Mouse (Mus musculus) MEL (cell line): Measurements from ENCODE around the gene Rab22a. TPM values are rescaled to one million over a fixed set of nuclear protein-coding genes. Genes with fewer than 3 reads are reported as not detected.

Source experiments
- DNase-seq: peaks from one replicate; pipeline ENCODE4 v3.0.0; 2011; ENCODE audit warnings: low read depth, low spot score
- H3K27ac ChIP-seq: 2 replicates; pipeline ENCODE4 v1.5.1; 2012; ENCODE audit warnings: low read depth, mild to moderate bottlenecking, control low read depth, low read length, moderate library complexity; ENCODE audit not compliant: control insufficient read depth
- H3K27me3 ChIP-seq, 2 experiments: fragments of 150-350 bp in 1 of 2; sonication (generic) in 1 of 2; 2 replicates each; pipeline ENCODE4 v1.6.1; 2012; ENCODE audit warnings: low read length in 2 of 2, mild to moderate bottlenecking in 2 of 2, improper control_type of control experiment in 1 of 2, moderate library complexity in 1 of 2; ENCODE audit not compliant: insufficient read depth in 2 of 2, control insufficient read depth in 1 of 2
- H3K36me3 ChIP-seq, 2 experiments: 2 replicates each; pipeline ENCODE4 v1.6.1; 2012 to 2014; ENCODE audit warnings: low read length in 2 of 2, improper control_type of control experiment in 1 of 2, inconsistent platforms in 1 of 2, mild to moderate bottlenecking in 1 of 2; ENCODE audit not compliant: insufficient read depth in 2 of 2, control insufficient read depth in 1 of 2
- H3K4me1 ChIP-seq, 2 experiments: fragments of 150-350 bp in 1 of 2; sonication (generic) in 1 of 2; 2 replicates each; pipeline ENCODE4 v1.6.1; 2012; ENCODE audit warnings: low read length in 2 of 2, improper control_type of control experiment in 1 of 2, mild to moderate bottlenecking in 1 of 2; ENCODE audit not compliant: insufficient read depth in 2 of 2, control insufficient read depth in 1 of 2
- H3K4me3 ChIP-seq, 2 experiments: fragments of 150-350 bp in 1 of 2; sonication (generic) in 1 of 2; 2 replicates each; pipeline ENCODE4 v1.5.1; 2012; ENCODE audit warnings: low read depth in 2 of 2, low read length in 2 of 2, mild to moderate bottlenecking in 2 of 2, moderate library complexity in 2 of 2, control low read depth in 1 of 2, improper control_type of control experiment in 1 of 2; ENCODE audit not compliant: control insufficient read depth in 1 of 2, insufficient read depth in 1 of 2
- H3K79me2 ChIP-seq: 2 replicates; pipeline ENCODE4 v1.6.1; 2012; ENCODE audit warnings: mild to moderate bottlenecking, low read length, moderate library complexity; ENCODE audit not compliant: control insufficient read depth, poor library complexity, insufficient read depth
- H3K9ac ChIP-seq: 2 replicates; pipeline ENCODE4 v1.6.1; 2012; ENCODE audit warnings: low read depth, mild to moderate bottlenecking, control low read depth, low read length, moderate library complexity; ENCODE audit not compliant: control insufficient read depth, poor library complexity, severe bottlenecking
- H3K9me3 ChIP-seq: fragments of 150-350 bp; sonication (generic); replicated peaks from 2 replicates; pipeline ENCODE4 v1.6.1; 2012; ENCODE audit warnings: mild to moderate bottlenecking, low read length, improper control_type of control experiment, moderate library complexity; ENCODE audit not compliant: insufficient read depth
- BHLHE40 ChIP-seq: IDR thresholded peaks from 2 replicates; pipeline ENCODE4 v1.6.1; 2012; ENCODE audit warnings: low read depth, mild to moderate bottlenecking, inconsistent platforms, low read length, improper control_type of control experiment, borderline replicate concordance
- CHD2 ChIP-seq: IDR thresholded peaks from 2 replicates; pipeline ENCODE4 v1.6.1; 2011; ENCODE audit warnings: low read length, improper control_type of control experiment
- CTCF ChIP-seq, 3 experiments: IDR thresholded peaks in 2 of 3; conservative IDR thresholded peaks in 1 of 3; 2 replicates each; pipeline ENCODE4 v1.5.1; 2011 to 2012; ENCODE audit warnings: low read length in 3 of 3, low read depth in 2 of 3, mild to moderate bottlenecking in 2 of 3, improper control_type of control experiment in 1 of 3, inconsistent platforms in 1 of 3, mixed read lengths in 1 of 3, moderate library complexity in 1 of 3; ENCODE audit not compliant: control insufficient read depth in 1 of 3, insufficient read depth in 1 of 3, poor library complexity in 1 of 3, severe bottlenecking in 1 of 3
- E2F4 ChIP-seq: IDR thresholded peaks from 2 replicates; pipeline ENCODE4 v1.6.1; 2011; ENCODE audit warnings: low read depth, low read length, improper control_type of control experiment, borderline replicate concordance
- ELF1 ChIP-seq: IDR thresholded peaks from 2 replicates; pipeline ENCODE4 v1.6.1; 2014; ENCODE audit warnings: low read depth, mild to moderate bottlenecking, inconsistent platforms, low read length, improper control_type of control experiment, moderate library complexity
- ETS1 ChIP-seq: IDR thresholded peaks from 2 replicates; pipeline ENCODE4 v1.6.1; 2012; ENCODE audit warnings: low read depth, mild to moderate bottlenecking, inconsistent platforms, low read length, improper control_type of control experiment, moderate library complexity
- GABPA ChIP-seq: IDR thresholded peaks from 2 replicates; pipeline ENCODE4 v1.6.1; 2012; ENCODE audit warnings: low read depth, mild to moderate bottlenecking, inconsistent platforms, low read length, improper control_type of control experiment, moderate library complexity
- MAFK ChIP-seq: IDR thresholded peaks from 2 replicates; pipeline ENCODE4 v1.6.1; 2011; ENCODE audit warnings: low read depth, mild to moderate bottlenecking, low read length, improper control_type of control experiment, borderline replicate concordance
- MAZ ChIP-seq: IDR thresholded peaks from 2 replicates; pipeline ENCODE4 v1.6.1; 2012; ENCODE audit warnings: low read depth, mild to moderate bottlenecking, inconsistent platforms, low read length, improper control_type of control experiment
- MEF2A ChIP-seq: IDR thresholded peaks from 2 replicates; pipeline ENCODE4 v1.6.1; 2014; ENCODE audit warnings: low read depth, mild to moderate bottlenecking, inconsistent platforms, low read length, improper control_type of control experiment; ENCODE audit not compliant: poor library complexity, insufficient replicate concordance, severe bottlenecking; ENCODE audit errors: extremely low read depth
- MXI1 ChIP-seq: IDR thresholded peaks from 2 replicates; pipeline ENCODE4 v1.6.1; 2011; ENCODE audit warnings: mild to moderate bottlenecking, low read depth, low read length, improper control_type of control experiment
- MYC ChIP-seq: IDR thresholded peaks from 2 replicates; pipeline ENCODE4 v1.6.1; 2011; ENCODE audit warnings: low read depth, mild to moderate bottlenecking, low read length, improper control_type of control experiment, moderate library complexity
- NELFE ChIP-seq: IDR thresholded peaks from 2 replicates; pipeline ENCODE4 v1.6.1; 2011; ENCODE audit warnings: low read depth, low read length, improper control_type of control experiment
- POLR2A ChIP-seq, 2 experiments: IDR thresholded peaks; 2 replicates each; pipeline ENCODE4 v1.6.1; 2011 to 2012; ENCODE audit warnings: low read length in 2 of 2, mild to moderate bottlenecking in 2 of 2, control low read depth in 1 of 2, improper control_type of control experiment in 1 of 2, low read depth in 1 of 2, moderate library complexity in 1 of 2; ENCODE audit not compliant: control insufficient read depth in 1 of 2, insufficient read depth in 1 of 2, poor library complexity in 1 of 2
- POLR2AphosphoS5 ChIP-seq: IDR thresholded peaks from 2 replicates; pipeline ENCODE4 v1.6.1; 2012; ENCODE audit warnings: low read depth, borderline replicate concordance, mild to moderate bottlenecking, inconsistent platforms, low read length, moderate library complexity, mixed read lengths
- RCOR1 ChIP-seq: IDR thresholded peaks from 2 replicates; pipeline ENCODE4 v1.6.1; 2012; ENCODE audit warnings: low read depth, mild to moderate bottlenecking, inconsistent platforms, low read length, improper control_type of control experiment
- SIN3A ChIP-seq: IDR thresholded peaks from 2 replicates; pipeline ENCODE4 v1.6.1; 2012; ENCODE audit warnings: low read length, improper control_type of control experiment, inconsistent platforms
- SMC3 ChIP-seq: IDR thresholded peaks from 2 replicates; pipeline ENCODE4 v1.6.1; 2011; ENCODE audit warnings: low read depth, low read length, improper control_type of control experiment
- TAL1 ChIP-seq: IDR thresholded peaks from 2 replicates; pipeline ENCODE4 v1.6.1; 2012; ENCODE audit warnings: mild to moderate bottlenecking, inconsistent platforms, low read length, moderate library complexity, mixed read lengths
- TBP ChIP-seq: IDR thresholded peaks from 2 replicates; pipeline ENCODE4 v1.8.0; 2011; ENCODE audit warnings: low read depth, low read length, improper control_type of control experiment
- UBTF ChIP-seq: IDR thresholded peaks from 2 replicates; pipeline ENCODE4 v1.6.1; 2012; ENCODE audit warnings: low read depth, mild to moderate bottlenecking, inconsistent platforms, low read length, improper control_type of control experiment, moderate library complexity, borderline replicate concordance; ENCODE audit not compliant: insufficient read depth
- USF2 ChIP-seq, 2 experiments: IDR thresholded peaks; 2 replicates each; pipeline ENCODE4 v1.6.1; 2011 to 2012; ENCODE audit warnings: improper control_type of control experiment in 2 of 2, low read length in 2 of 2, borderline replicate concordance in 1 of 2, inconsistent platforms in 1 of 2, low read depth in 1 of 2, mild to moderate bottlenecking in 1 of 2; ENCODE audit not compliant: insufficient read depth in 1 of 2
- ZC3H11A ChIP-seq: IDR thresholded peaks from 2 replicates; pipeline ENCODE4 v1.6.1; 2012; ENCODE audit warnings: low read depth, mild to moderate bottlenecking, inconsistent platforms, low read length, improper control_type of control experiment
- ZKSCAN1 ChIP-seq: IDR thresholded peaks from 2 replicates; pipeline ENCODE4 v1.6.1; 2012; ENCODE audit warnings: low read depth, mild to moderate bottlenecking, inconsistent platforms, low read length, improper control_type of control experiment, moderate library complexity
- ZMIZ1 ChIP-seq: IDR thresholded peaks from 2 replicates; pipeline ENCODE4 v1.6.1; 2012; ENCODE audit warnings: low read depth, mild to moderate bottlenecking, inconsistent platforms, low read length, improper control_type of control experiment, moderate library complexity
- polyA plus RNA-seq, 2 experiments: library from polyadenylated mRNA; stranded (reverse) in 1 of 2; unstranded in 1 of 2; fragments of >175 nt in 1 of 2; fragments of >200 nt in 1 of 2; gene quantifications; 2 replicates each; pipeline versions ENCODE4 v1.2.1 to v1.2.4; 2012; ENCODE audit warnings: low replicate concordance in 2 of 2, low read depth in 1 of 2; ENCODE audit not compliant: insufficient read length in 2 of 2, insufficient read depth in 1 of 2, missing spikeins in 1 of 2
- total RNA-seq: library from RNA; depleted of rRNA; stranded (reverse); fragments of 300-350 nt; gene quantifications from 2 replicates; pipeline ENCODE4 v1.2.3, GENCODE M21; 2012

Rab22a gene
- total and polyA plus RNA-seq, 3 experiments, result 8.9 to 15.8 TPM; not detected in 1

GRCm38 (mm10) chr2:173739107-173739506, 79.5 kb downstream of the Rab22a start:
- Histone ChIP-seq H3K36me3 (peaks cover 2 to 9% of the 10 kb centered on the region in 2 experiments; a peak in 3 of 4 replicates), H3K4me3 (no peak overlapping the region), H3K9ac (no peak overlapping the region), H3K27me3 (no peaks in the 10 kb centered on the region), H3K9me3 (no peaks in the 10 kb centered on the region), H3K27ac (no peak overlapping the region), H3K79me2 (peaks cover 61% of the 10 kb centered on the region)
- no peak for DNase-seq
- TF ChIP-seq POLR2A (IDR thresholded peaks at IDR 0.05; ENCODE audit: control insufficient read depth in 1 of 2, insufficient read depth in 1 of 2, low read depth in 1 of 2, low read length in 2 of 2, poor library complexity in 1 of 2) (no peak), ZKSCAN1 (no peak), CTCF (IDR thresholded peaks at IDR 0.05 in 2 of 3, conservative IDR thresholded peaks at IDR 0.05 in 1 of 3; ENCODE audit: control insufficient read depth in 1 of 3, insufficient read depth in 1 of 3, low read depth in 2 of 3, low read length in 3 of 3, poor library complexity in 1 of 3, severe bottlenecking in 1 of 3) (no peak), MAZ (no peak), RCOR1 (no peak), MXI1 (no peak), UBTF (no peak), CHD2 (no peak), ZMIZ1 (no peak), TAL1 (no peak), MYC (no peak), ZC3H11A (no peak)
- TF ChIP-seq, all 39 proteins: peak for 0
- H3K4me1 ChIP-seq, result peaks cover 2 to 14% of the 10 kb centered on the region in 2 experiments

GRCm38 (mm10) chr2:173742090-173742489, 82.5 kb downstream of the Rab22a start:
- H3K36me3 ChIP-seq, result peaks cover 2 to 4% of the 10 kb centered on the region in 2 experiments; a peak in 3 of 4 replicates

More at GRCm38 (mm10) chr2:173742090-173742489, 82.5 kb downstream of the Rab22a start:
- Histone ChIP-seq H3K9me3 (no peaks in the 10 kb centered on the region), H3K4me3 (no peak overlapping the region), H3K27me3 (no peaks in the 10 kb centered on the region), H3K27ac (no peak overlapping the region), H3K4me1 (peaks cover 2 to 14% of the 10 kb centered on the region in 2 experiments), H3K9ac (no peak overlapping the region), H3K79me2 (peaks cover 81% of the 10 kb centered on the region)
- no peak for DNase-seq
- TF ChIP-seq MAFK, result no peak
- no peak for TF ChIP-seq ETS1
- no peak for TF ChIP-seq ZKSCAN1
- TF ChIP-seq GABPA, result no peak
- no peak for TF ChIP-seq SMC3
- TF ChIP-seq TBP, result no peak
- TF ChIP-seq E2F4, result no peak
- no peak for TF ChIP-seq MAZ
- TF ChIP-seq CTCF (IDR thresholded peaks at IDR 0.05 in 2 of 3, conservative IDR thresholded peaks at IDR 0.05 in 1 of 3; ENCODE audit: control insufficient read depth in 1 of 3, insufficient read depth in 1 of 3, low read depth in 2 of 3, low read length in 3 of 3, poor library complexity in 1 of 3, severe bottlenecking in 1 of 3), result no peak
- no peak for TF ChIP-seq SIN3A
- no peak for TF ChIP-seq USF2 (IDR thresholded peaks at IDR 0.05; ENCODE audit: borderline replicate concordance in 1 of 2, insufficient read depth in 1 of 2, low read depth in 1 of 2, low read length in 2 of 2)
- no peak for TF ChIP-seq ELF1
- no peak for TF ChIP-seq MYC
- TF ChIP-seq NELFE, result no peak
- TF ChIP-seq POLR2AphosphoS5, result no peak
- TF ChIP-seq MEF2A, result no peak
- TF ChIP-seq BHLHE40, result no peak
